Mouse (Mus musculus): Measurements from ENCODE around the gene Chit1. TPM values are rescaled to one million over a fixed set of nuclear protein-coding genes. Genes with fewer than 3 reads are reported as not detected.

Chit1 gene
- total RNA-seq, 2 experiments from 2014 or later = 0.82 to 1.7 TPM

DNA sequence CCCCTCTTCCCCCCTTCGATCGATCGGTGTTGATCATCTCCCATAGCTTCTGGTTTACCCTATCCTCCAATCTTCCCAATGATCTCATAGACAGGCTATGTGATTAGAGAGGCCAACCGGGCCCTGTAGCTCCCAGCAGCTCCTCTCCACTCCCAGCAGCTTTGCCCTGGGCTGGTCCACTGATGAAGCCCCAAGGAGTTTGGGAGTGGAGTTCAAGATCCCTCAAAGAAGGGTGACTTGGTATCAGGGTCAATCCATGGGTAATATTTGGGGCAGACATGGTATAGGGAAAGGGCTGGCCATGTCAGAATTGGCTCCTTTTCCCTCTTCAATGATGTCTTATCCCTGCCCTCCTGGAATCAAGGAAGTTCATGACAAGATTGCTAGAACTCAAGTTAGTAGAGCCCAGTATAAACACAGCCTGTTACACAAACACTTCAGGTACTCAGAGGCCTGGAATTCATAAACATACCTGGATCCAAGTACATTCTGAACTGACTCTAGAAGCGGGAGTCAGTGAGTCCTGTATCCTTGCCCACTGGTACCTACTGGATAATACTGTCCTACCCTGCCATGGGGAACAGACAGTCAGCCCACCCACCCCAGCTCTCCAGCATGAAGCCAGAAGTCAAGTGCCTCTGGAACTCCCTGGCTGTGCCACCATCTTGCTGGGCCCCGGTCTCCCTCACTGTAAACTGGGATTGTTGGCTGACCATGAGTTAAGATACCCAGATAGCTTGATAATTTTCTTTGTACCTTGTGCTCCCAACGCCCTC is 13.8 kb upstream of the Chit1 start:
- ATAC-seq (replicated peaks; ENCODE audit: poor library complexity, severe bottlenecking) = no peak

DNA sequence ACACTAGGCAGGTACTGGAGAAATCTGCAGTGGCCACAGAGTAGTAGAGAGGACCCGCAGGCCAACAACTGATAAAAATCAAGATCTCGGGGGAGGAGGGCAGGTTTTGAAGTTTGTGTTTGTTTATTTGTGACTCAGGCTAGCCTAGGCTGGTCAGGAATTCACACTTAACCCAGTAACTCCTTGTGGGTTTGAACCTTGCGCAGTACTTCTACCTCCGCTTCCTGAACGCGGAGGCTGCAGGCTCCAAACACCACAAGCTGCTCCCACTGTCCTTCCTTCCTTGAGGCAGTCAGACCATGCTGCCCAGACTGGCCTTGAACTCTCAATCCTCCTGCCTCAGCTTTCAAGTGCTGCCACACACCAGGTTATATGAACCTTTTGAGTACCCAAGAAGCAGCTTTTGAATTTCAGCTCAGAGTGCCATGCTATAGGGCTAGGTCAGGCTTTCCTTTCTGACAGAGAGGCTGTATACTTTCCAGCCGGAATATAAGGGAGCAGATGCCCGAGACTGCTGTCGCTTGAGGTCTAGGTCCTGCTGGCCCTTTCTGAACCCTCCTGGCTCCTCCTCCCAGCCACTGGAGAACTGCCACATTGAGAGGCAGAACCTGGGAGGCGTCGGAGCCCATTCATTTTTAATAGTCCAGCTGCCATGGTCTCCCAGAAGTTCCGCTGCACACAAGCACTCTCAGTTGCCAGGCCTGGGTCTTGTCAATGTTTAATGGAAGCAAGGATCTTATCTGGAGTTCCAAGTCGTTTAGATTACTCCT is 12.9 kb upstream of the Chit1 start:
- ATAC-seq (replicated peaks; ENCODE audit: poor library complexity, severe bottlenecking) = 0 out of 2 replicates have a peak, but pooled peaks have one; percentile 6

DNA sequence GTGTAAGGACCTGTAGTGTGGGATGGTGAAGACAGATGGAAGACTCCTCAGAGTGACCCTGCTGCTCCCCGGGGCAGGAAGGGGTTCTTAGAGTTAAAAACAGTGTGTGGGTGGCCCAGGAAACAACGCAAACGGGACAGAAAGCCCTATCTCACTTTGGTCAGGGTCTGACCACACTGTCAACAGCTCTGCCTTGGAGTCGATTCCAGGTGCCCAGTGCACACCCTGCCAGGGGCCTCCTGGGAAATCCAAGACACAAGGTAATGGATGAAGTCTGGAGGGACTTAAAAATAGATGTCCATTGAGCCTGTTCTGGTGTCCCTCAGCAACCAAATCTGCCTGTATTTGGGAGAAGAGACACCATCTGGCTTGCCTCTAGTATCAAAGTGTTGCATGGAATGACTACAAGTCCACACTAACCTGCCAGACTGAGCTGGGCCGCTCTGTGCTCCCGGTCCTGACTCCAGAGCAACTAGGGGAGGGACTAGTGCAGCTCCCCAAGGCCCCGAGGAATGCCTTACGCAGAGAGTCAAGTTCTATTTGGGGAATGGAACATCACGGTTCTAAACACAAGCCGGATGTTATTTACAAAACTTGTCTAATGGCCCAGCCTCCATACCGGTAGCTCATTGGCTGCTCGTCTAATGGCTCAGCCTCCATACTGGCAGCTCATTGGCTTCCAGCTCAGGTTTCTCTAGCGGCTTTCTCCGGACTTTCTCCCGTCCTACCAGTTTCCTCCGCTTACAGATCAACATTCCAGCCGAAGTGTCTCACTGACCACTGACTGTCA is 12.1 kb upstream of the Chit1 start:
- peak; percentile 76 for ATAC-seq (replicated peaks; ENCODE audit: poor library complexity, severe bottlenecking)

DNA sequence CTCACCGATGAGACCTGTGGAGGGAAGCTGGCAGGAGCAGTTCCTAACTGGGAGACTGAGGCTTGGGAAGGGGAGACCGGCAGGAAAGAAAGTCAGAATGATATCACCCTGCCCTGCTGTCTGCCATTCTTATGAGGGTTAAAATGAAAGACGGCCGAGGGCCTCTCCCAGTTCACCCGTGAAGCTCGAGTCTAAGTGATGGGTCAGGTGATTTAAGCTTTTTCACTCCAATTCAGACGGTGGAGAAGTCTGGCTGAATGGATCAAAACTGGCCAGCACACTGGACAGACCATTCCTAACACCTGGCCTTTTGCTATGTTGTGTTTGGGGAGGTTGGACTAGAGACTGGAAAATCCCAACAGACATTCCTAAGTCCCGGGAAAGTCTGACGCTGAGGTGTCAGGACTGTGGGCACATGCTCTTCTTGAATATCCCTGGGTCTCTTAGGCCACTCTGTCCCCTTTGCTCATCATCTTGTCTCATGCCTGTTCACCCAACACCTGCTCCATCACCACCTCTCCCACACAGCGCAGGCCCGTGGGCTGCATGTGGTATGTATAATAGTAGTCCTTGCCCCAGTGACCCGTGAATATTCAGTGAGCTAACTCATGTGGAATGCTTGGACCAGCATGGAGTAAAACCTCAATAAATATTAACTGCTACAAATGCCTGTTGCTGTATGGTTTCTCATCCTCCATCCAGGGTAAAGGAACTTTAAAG is 11.4 kb upstream of the Chit1 start:
- no peak for ATAC-seq (replicated peaks; ENCODE audit: poor library complexity, severe bottlenecking)

DNA sequence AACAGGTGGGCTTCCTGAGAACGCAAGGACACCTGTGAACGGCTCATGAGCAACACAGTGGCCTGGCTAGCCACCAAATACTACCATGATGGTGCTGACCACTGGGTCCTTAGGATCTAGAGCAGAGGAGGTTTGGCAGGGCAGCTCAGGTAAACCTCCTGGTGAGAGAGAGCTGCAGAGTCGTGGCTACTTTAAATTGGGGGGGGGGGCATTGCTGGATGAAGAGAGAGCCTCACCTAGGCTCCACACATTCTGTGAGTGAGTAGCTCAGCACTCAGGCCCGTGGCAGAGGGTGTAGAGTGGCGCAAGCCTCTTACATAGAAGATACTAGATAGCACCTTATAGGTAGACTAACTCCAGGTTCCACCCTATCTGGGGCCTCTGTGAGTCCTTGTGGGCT is 10.6 kb upstream of the Chit1 start:
- no peak for ATAC-seq (replicated peaks; ENCODE audit: poor library complexity, severe bottlenecking)

DNA sequence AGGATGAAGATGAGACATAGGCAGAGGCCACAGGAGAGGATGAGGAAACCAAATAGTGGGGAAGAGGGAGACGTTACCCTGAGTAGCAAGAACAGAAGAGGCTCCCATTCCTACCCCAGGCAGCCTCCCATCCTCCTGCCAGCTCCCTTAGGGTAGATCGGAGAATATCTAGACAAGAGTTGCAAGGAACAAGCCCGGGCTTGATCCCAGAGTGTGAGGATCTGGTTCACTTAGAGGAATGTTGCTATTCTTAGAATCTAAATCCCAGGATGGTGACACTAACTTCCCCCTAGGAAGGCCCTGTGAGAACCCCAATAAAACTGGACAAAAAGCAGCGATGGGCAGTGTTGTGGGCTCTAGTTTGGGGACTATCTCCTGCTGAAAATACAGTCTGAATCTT is 10.1 kb upstream of the Chit1 start:
- no peak for ATAC-seq (replicated peaks; ENCODE audit: poor library complexity, severe bottlenecking)

DNA sequence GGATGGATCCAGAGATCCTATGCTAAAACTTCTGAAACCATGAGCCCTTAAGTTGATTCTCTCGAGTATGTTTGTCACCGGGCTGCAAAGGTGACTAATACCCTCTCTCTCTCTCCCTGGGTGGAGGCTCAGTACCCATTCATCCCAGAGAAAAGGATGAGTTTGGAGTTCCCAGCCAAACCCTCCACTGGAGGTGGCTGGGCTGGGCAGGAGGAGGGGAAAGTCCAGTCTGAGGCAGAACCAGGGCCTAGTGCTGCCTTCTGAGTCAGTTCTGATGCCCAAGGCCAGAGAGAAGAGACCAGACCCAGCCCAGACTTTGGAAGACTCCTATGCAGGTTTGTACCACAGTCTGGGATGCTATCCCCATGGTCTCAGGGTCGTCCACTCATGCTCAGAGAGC is 9.4 kb upstream of the Chit1 start:
- no peak for ATAC-seq (replicated peaks; ENCODE audit: poor library complexity, severe bottlenecking)

DNA sequence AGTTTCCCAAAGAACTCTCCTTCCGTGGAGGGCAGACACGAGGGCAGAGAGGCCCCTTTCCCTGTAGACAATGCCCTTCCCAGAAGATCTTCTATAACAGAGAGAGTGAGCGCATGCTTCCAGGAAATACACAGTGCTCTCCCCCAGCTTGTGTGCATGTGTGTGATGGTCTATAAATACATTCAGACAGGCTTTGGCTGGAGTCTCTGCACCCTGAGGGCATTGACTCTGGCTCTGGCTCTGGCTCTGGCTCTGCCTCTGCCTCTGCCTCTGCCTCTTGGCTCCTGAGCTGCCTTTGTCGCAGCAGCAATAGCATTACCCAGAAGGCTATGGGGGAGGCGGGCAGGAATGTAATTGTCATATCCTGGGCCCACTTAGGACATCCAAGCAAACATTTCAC is 7.2 kb upstream of the Chit1 start:
- ATAC-seq (replicated peaks; ENCODE audit: poor library complexity, severe bottlenecking) = no peak

DNA sequence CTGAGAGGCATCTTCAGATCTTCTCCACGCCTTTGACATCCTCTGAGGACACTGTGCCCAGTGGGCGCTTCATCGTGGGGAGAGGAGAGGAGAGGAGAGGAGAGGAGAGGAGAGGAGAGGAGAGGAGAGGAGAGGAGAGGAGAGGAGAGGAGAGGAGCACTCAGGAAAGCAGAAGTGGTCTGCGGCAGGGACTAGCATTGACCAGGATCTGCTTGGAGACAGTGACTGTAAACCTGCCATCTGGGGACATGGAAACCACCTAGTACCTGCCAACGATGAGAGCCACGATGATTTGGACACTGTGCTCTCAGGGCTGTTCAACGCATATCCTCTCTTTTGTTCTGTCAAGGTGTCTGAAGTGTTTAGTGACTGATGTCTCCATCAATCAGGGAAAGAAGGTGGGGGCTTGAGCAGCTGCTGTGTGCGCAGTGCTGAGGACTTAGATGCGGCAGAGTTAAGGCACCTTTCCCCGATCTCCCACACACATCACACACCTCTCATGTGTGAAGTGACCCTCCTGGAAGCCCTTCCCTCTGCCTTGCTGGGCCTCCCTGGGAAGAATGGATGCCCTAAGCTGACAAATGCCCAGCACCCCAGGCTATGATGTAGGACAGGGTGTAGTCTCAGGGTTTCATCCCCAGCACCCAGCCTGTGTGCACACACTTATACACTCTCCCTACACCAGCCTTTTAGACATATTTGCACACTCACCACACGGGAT is 5.8 kb upstream of the Chit1 start:
- ATAC-seq (replicated peaks; ENCODE audit: poor library complexity, severe bottlenecking) = peak; percentile 72

DNA sequence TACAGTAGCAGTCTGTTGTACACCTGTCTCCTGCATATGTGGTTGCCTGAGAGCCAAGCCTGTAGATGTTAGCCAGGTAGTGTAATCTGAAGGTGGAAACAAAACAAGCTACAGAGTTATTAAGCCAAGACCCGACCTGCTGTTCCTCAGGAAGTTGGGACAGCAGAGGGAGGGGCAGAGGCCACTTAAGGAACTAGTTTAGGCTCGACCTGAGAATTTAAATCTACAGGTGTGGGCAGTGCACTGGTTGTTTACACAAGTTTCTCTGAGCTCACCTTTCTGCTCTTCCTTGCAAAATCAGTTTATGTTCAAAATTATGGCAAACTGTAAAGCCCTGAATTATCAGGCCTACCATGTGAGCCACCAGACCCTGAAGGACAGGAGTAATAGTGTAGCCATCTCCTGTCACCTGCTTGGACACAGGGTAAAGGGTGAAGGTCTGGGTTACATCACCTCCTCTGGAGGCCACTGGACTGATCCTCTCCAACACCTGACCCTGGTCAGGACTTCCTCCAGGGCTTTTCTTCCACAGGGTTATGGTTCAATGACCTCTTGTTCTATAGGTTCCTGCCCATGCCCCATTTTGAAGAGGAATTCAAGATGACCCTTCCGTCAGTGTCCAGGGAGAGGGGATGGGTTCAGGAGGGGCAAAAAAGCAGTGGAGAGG is 5.1 kb upstream of the Chit1 start:
- no peak for ATAC-seq (replicated peaks; ENCODE audit: poor library complexity, severe bottlenecking)

DNA sequence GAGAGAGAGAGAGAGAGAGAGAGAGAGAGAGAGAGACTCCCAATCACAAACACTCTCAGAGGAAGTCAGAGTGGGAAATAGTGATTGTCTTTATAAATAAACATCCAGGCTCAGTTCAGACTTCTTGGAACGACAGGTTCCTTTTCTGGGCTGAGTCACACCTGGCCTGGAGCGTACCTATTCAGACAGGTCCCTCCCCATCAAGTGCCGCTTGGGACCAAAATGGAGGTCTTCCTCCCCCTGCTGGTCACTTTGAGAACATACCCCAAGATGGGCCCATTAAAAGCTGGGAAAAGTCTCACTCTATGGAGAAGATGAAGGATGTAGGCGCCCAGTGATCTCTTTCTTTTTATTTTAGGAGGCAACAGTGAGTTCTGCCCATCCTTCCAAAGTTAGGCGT is 4.3 kb upstream of the Chit1 start:
- ATAC-seq (replicated peaks; ENCODE audit: poor library complexity, severe bottlenecking) = peak; percentile 50; the same call in 1 of the 2 replicates

DNA sequence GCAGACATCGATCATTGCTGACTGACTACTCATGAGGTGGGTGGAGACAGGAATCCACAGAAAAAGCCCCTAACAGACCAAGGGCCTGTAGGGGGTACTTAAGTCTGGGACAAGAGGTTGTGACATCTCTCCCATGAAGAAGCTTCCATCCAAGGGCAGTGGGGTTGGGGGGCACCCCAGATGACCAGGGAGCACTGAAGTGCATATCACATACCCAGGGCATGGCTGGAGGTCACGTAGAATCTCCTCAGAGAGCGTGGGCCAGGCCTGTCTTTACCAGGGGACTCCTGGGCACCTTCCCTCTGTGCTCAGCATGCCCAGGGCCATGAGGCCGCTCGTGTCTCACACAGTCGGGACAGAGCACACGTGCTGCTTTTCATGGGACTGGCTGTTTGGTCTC is 3.3 kb upstream of the Chit1 start:
- ATAC-seq (replicated peaks; ENCODE audit: poor library complexity, severe bottlenecking) = no peak

DNA sequence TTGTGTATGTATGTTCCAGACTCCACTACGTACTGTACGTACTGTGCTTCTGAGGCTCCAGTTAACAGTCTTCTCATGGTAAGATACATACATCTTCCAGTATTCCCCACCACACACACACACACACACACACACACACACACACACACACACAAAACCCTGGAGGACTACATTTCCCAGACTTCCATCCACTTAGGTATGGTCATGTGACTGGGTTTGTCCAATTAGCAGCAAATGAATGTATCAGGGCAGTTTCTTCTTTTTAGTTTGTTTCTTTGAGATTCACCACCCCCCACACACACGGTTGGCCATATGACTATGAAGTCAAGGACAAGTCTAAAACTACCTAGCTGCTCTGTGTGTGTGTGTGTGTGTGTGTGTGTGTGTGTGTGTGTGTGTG is 1.0 kb upstream of the Chit1 start:
- ATAC-seq (replicated peaks; ENCODE audit: poor library complexity, severe bottlenecking) = no peak

DNA sequence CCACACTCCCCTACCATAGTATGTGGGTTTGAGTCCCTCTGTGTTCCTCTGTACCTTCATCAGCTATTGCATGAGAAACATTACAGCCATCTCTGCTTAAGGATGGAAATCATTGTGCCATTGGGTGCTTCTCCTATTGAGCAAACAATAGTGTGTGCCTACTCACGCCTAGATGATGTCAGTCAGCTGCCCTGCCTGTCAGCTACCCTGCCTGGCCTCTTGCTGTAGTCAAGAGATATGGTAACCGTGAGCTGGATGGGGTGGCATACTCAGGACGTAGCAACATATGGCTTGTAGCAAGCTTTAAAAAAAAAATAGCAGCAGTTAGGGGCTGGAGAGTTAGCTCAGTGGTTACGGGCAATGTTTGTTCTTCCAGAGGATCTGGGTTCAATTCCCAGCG is 593 bp upstream of the Chit1 start:
- ATAC-seq (replicated peaks; ENCODE audit: poor library complexity, severe bottlenecking) = no peak

DNA sequence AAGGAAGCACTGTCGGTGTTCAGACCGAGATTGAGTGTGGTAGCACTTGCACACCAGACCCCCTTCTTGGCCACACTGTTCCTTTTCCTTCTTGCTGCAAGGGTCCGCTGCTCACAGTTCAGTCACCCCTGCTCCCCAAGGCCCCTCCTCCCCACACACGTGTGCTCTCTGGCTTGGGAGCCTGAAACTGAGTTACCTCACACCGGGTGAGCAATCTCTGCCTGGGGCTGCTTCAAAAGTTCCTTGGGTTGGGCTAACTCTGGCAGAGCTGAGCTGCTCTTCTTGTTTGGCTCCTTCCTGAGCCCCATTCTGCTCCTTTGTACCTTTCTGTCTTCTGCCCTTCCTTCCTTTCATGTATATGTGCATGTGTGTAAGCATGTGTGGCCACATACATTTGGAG is 2.5 kb downstream of the Chit1 start:
- no peak for ATAC-seq (replicated peaks; ENCODE audit: poor library complexity, severe bottlenecking)

DNA sequence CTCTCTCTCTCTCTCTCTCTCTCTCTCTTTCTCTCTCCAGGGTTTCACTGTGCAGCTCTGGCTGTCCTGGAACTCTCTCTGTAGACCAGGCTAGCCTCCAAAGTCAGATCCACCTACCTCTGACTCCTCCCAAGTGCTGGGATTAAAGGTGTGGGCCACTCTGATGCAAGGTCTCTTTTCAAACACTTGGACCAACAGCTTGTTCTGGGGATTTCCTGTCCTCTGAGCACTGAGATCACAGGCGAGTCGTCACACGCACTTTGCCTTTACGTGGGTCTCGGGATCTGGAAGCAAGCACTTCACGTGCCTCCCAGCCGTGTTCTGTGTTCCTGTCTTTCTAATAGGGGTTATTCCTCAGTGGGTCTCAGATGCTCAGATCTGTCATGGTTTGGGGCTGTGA is 3.0 kb downstream of the Chit1 start:
- ATAC-seq (replicated peaks; ENCODE audit: poor library complexity, severe bottlenecking) = no peak

DNA sequence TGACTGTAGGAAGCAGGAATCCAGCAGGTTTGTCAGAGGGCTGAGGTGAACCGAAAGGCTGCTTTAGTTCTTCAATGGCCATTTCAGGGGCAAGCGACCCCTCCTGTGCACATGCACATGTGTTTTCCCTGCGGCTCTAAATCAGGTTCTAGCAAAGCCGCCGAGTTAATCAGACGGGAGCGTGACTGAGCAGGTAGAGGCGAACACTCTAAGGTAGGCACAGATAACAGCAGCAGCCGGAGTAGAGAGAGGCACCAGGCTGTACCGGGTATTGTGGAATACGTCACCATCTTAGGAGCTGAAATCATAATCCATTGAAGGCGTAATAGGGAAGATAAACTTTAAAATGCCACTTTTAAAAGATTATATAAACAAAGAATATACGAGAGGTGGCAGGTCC is 3.7 kb downstream of the Chit1 start:
- ATAC-seq (replicated peaks; ENCODE audit: poor library complexity, severe bottlenecking) = no peak

DNA sequence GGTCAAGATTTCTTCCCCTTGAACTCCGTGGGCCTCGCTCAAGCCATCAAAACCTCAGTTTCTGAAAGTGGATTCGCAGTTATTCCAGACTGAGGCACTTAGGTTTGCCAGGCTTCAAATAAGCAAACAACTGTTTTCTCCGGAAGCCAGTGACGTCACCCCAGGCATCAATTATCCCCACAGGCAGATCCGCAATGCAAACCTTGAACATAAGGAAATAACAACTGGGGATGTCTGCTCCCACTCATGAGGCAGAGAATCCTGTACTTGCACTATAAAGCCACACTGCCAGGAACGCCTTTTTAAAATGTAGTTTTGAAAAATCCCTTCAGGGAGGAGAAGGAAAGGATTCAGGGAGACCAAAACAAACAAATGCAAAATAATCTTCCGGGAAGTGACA is 4.4 kb downstream of the Chit1 start:
- ATAC-seq (replicated peaks; ENCODE audit: poor library complexity, severe bottlenecking) = no peak

DNA sequence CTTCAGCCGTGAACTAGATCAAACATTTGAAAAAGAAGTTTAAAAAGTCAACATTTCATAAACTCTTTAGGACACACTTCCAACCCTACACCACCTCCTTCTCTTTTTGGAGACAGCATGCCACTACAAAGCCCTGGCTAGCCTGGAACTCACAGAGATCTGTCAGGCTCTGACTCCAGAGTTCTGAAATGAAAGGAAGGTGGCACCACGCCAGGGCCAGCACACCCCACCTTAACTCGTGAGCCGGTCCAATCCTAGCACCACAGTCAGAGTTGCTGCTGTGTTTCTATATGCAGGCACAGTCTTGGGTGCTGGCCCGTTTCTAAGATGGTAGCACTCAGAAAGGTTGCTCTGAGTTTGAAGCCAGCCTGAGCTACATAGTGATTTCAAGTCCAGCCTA is 6.1 kb downstream of the Chit1 start:
- no peak for ATAC-seq (replicated peaks; ENCODE audit: poor library complexity, severe bottlenecking)

Data from granulocyte monocyte progenitor cell, adult 5-6 weeks (primary cell).